Mouse (Mus musculus) heart, adult 9 months (tissue): ENCODE results near the gene Gm21992.
A peak's percentile ranks its signal among the peaks of the same experiment; 100 is the strongest.
"Not testable (repeated sequence)": the region's sequence is repeated elsewhere in the genome, so short reads cannot be mapped to it uniquely, and the experiment has no call there.

ENCODE experiments used
- DNase-seq, 2 experiments: peaks; one replicate each; pipeline ENCODE4 v3.0.0; 2022; ENCODE audit warnings: low spot score in 2 of 2

Gm21992 gene

DNA sequence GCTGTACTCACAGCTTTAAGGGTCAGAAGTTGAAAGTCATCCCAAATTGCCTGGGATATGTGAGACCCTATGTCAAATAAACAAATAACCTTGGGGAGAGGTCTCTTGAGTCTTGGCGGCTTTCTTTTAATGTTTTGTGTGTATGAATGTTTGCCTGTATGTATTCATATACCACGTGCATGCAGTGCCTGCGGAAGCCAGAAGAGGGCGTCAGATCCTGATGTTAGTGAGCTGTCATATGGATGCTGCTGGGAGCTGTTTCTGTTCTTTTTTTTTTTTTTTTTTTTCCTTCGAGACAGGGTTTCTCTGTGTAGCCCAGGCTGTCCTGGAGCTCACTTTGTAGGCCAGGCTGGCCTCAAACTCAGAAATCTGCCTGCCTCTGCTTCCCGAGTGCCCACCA, 1.6 kb upstream of the Gm21992 start:
- no peak for DNase-seq

DNA sequence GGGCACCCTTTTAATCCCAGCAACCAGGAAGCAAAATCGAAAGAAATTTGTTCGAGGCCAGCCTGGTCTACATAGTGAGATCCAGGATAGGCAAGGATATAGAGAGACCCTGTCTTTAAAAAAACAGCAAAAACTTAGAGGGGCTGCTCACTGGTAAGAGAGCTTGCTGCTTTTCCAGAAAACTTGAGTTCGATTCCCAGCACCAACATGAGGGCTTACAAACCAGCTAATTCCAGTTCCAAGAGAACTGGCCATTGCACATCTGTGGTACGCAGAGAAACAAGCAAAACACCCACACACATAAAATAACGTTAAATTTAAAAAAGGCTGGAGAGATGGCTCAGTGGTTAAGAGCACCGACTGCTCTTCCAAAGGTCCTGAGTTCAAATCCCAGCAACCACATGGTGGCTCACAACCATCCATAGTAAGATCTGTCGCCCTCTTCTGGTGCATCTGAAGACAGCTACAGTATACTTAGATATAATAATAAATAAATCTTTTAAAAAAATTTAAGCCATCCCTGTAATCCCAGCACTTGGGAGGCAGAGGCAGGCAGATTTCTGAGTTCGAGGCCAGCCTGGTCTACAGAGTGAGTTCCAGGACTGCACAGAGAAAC, 1.0 kb upstream of the Gm21992 start:
- not testable (repeated sequence) for DNase-seq

DNA sequence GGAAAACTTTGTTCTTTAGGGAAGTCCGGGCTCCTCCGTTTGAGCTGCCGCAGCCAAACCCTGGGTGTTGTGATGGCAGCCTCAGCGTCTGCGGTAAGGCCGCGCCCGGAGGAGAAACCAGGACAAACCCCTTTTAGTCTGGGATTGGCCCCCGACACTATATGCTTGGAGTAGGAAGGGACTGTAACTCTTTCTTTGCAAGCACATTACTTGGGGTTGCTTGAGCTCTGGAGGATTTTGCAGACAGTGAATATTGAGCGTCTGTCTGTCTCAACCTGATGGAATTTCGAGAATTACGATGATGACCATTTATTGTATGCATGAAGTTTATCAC, 464 bp upstream of the Gm21992 start:
- DNase-seq = no peak

DNA sequence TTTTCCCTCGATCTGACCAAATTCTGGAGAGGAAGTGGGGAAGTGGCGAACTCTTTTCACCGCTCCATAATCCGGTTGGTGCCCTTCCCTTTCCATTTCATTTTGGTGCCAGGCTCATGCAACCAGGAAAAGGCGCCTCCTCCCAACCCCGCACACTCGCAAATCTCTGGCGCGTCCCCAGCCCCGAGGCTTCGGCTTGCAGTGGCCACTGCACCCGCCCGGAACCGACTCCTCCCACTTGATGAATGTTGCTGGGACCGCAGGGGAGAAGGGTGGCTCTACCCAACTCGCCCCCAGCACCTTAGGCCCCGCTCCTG, 708 bp downstream of the Gm21992 start:
- DNase-seq = no peak

DNA sequence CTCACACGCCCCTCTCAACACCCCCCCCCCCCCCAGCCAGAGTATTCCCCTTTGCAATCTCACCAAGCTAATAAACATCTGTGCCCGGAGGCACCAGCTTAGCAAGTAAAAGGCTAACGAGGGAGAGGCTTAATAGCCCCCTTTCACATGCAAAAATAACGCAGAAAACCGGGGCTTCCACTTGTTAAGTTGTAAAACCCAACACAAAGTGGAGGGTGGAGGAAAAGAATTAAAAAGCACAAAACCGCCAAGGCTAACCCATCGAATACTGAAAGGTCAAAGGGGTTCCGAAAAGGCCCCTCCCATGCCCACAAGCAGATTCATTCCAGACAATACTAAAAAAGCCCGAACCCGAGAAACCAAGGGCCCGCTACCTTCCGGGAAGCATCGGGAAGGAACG, 1.1 kb downstream of the Gm21992 start:
- no peak for DNase-seq

DNA sequence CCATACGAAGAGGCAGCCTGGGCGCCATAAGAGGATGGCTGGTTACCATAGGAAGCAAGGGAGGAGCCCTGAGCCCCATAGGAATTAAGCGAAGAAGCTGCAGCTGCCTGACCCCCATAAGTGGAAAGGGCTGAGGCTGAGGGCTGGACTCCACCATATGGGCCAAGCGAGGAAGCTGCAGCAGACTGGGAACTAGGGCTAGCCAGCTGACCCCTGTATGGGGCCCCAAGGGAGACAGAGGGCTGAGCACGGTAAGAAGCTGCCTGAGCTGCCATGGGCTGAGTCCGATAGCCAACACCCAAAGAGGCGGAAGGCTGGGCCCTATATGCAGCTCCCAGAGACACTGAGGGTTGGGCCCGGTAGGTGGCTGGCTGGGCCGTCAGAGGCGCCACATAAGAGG, 8.1 kb downstream of the Gm21992 start:
- DNase-seq = no peak

DNA sequence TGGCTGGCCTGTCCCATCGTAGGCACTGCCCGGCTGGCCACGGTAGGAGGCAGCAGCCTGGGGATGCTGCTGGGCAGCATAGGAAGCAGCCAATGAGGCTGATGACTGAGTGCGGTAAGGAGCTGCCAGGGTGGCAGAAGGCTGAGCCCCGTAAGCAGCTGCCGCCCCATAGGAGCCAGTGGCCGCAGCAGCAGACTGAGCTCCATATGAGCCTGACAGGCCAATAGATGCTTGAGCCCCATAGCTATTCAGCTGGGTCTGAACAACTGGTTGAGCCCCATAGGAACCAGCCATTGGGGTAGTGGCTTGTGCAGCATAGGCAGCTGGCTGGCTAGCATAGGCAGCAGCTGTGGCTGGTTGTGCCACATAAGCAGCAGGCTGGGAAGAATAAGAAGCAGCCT, 8.7 kb downstream of the Gm21992 start:
- DNase-seq = no peak

DNA sequence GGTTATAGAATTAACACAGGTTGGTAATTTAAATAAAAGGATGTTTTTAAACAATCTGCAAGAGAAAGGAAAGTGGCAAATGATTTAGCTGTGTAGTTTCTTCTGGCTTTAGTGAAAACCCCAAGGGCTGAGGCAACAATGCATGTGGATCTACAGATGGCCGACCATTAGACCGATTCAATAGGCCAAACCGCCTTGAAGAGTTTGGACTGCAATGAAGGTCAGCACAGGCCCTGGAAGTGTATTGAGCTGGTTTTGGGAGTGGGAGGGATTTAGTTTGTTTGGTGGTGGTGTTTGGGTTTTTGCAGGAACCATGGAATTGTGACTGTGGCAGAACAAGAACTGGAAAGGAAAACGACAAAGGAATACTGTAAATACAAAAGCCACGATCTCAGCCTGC, 12.3 kb downstream of the Gm21992 start:
- DNase-seq = no peak

DNA sequence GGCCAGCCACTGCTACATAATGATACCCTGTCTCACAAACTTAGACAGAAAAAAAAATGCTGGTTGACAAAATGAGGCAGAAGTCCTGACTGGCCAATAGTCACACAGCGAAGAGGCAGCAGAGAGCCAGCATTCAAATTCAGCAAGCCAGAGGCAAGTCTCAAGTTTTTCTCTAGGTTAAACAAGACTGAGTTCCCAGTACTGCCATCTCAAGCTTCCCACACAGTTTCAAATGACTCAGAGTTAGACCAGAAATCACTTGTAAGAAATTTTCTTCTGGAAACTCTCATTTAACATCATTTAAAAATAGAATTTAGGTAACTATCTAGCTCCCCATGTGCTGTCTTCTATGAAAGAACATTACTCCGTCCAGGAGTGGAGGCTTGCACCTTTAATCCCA, 13.6 kb downstream of the Gm21992 start:
- DNase-seq = no peak

DNA sequence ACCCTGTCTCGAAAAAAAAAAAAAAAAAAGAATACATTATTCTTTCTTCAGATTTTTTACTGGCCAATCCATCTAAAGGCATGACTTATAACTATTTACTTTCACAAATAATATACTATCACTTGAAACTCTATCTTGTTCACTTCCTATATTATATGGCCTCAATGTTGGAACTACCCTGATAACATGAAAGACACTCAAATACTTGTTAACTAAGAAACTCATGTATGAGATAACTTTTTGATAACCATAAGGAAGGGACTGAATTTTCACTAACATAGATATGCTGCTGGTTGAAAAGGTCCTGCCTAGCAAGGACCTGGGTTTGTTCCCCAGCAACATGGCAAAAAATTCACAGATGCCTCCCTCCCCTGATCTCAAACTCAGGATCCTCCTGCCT, 15.5 kb downstream of the Gm21992 start:
- DNase-seq = no peak

DNA sequence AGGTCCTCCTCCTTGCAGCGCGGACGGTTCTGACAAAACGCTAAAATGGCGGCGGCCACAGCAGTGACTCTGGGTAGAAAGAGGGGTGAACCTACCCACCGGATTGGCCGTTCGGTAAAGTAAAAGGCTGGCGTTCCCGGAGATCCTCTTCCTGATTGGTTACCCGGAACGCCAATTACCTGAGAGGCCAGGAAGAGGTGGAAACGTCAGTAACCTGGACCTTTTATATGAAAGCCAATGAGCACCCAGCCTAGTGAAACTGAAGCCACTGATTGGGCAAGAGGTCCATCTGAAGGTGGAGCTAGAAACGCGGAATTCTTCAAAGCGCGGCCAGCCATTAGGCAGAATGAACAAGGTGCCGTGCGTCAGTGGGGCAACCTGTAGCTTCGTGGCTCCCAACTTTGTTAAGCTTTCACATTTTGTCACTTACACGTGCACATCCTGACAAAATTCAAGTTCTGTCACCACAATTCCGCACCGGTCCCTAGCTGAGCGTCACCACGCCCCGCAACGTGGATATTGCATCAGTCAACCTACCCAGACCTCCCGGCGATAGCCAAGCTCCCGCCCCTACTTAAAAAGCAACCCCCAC, 17.5 kb downstream of the Gm21992 start, which contains the start of gene Rbm4:
Gene Rbm4 (minus strand): TSS at position 71 of the 592 bp plus-strand sequence.
- DNase-seq = peak; percentile 99

DNA sequence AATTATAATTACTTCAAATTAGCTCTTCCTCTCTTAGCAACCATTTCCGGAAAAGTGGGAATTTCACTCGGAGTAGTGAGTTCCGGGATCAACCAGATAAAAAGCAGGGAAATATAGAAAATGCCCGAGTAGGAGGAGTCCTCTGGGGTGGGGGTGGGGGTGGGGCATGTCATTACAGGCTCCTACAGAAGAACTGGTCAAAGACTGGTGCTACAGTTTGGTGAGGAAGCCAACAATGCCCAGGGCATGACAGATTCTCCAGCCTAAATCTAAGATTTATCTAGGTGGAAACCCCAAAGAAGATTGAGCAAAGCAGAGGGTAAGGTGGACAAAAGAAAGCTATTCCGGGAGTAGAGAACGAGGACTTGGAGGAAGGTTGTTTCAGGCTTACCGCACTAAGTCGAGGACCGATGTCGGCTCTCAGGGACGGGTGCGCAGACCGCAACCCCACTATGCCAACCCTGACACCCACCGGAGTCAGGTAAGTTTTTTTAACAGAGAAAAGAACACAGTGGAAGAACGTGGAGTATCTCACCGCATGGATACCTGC, 18.1 kb downstream of the Gm21992 start:
- DNase-seq = no peak

DNA sequence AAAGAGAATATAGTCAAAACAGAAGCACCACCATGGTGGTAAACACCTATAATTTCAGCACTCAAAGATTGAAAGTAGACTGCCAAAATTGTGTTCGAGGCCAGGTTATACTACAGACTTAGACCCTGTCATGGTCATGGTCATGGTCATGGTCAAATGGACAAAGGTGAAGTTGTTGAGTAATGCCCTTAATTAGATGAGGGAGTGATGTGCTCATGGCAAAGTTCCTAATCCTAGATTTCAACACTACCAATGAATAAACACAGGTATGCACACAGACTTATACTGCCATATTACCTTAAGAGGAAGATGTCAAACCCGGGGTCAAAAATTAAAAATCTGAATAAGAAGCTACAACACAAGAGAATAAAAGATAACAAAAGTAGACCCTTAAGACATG, 25.1 kb downstream of the Gm21992 start:
- no peak for DNase-seq

DNA sequence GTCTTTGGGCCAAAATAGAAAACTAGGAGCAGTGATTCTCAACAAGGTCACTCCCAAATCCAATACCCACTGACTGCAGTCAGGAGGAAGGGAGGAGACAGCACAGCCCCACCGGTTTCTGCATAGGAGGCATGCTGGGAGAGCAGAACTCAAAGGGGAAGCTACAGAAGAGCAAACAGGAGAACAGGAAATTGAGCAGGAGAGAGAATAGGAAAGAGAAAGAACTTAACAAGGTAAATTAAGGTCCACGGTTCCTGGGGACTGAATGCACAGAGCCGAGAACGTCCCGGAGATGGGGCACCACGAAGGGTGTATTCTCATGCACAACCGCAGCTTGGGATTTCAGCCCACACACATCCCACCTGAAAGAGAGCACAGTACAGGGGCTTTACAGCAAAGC, 26.2 kb downstream of the Gm21992 start:
- DNase-seq = no peak

DNA sequence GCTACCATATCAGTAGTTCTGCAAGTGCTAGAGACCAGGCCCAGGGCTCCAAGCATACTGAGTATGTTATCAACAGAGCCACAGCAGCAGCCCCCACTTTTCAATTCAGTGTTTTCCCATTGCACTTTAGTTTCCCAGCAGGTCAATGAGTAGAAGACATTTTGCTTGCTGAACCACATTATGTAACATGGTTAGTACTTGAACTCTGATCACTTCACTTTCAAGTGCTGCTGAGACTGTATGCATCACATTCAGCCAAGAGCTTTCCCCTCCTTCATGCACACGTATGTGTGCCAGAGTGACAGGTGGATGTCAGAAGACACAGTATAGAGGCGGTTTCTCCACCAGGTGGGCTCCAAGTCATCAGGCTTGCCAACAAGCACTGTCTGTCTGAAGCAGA, 28.5 kb downstream of the Gm21992 start:
- no peak for DNase-seq

DNA sequence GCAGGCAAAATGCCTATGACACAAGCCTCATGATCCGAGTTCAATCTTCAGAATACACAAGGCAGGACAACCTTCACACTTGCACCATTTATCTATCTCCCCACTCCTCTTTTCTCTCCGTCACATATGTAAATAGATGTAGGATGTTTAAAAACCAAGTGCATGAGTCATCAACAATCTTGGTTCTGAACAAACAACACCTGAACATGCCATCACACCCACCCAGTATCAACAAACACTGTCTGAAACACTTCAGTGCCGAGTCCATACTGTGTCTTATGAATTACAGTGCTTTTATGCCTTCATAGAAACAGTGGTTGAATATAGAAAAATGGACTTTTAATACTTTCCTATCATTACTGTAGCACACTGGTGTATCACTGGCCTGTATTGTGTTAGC, 38.6 kb downstream of the Gm21992 start:
- no peak for DNase-seq

DNA sequence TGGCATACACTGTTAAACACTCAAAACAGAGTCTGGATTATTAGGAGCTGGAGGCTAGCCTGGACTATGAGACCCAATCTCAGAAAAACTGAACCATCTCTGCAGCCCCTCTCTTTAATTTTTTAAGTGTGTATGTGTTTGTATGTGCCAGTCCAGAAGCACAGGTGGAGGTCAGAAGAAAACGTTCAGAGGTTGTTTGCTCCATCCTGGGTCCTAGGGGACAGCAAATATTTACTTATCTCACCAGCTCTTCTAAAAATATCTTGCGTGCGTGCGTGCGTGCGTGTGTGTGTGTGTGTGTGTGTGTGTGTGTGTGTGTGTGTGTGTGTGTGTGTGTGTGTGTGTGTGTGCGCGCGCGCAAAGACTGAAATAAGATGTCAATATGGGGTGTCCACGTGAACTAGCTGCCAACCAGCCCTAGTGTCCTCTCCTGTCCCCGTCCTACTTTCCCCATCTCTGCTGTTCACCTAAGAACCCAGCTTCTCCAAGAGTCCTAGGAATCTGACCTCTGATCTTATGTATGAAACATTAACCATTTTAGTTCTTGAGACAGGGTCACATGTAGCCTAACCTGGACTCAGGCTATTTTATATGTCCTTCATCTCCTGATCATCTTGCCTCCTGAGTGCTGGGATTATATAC, 43.8 kb downstream of the Gm21992 start:
- DNase-seq = no peak

DNA sequence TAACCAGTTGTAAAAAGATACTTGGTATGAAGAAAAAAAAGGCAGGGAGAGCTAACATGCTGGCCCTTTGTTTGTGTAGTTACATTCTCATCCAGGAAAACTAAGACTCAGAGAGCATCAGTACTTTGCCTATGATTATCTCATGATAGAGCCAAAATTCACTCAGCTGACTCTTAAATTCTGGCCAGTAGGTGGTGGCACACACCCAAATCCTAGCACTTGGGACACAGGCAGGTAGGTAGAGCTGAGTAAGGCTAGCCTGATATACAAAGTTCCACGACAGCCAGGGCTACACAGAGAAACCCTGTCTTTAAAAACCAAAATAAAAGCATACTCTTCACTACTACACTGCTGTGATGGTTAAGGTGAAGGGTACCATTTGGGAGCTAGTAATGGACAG, 48.5 kb downstream of the Gm21992 start:
- no peak for DNase-seq

DNA sequence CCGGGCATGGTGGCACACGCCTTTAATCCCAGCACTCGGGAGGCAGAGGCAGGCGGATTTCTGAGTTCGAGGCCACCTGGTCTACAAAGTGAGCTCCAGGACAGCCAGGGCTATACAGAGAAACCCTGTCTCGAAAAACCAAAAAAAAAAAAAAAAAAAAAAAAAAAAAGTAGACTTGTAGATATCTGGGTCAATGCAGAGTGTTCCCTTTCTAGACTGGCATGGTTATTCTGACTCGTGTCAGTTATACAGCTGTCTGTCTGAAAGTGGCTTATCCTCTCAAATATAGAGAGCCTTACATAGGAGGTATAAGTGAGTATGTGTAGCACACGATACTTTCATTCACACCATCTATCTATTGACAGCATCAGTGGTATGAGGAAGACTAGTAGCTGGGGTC, 50.9 kb downstream of the Gm21992 start:
- DNase-seq = not testable (repeated sequence)

DNA sequence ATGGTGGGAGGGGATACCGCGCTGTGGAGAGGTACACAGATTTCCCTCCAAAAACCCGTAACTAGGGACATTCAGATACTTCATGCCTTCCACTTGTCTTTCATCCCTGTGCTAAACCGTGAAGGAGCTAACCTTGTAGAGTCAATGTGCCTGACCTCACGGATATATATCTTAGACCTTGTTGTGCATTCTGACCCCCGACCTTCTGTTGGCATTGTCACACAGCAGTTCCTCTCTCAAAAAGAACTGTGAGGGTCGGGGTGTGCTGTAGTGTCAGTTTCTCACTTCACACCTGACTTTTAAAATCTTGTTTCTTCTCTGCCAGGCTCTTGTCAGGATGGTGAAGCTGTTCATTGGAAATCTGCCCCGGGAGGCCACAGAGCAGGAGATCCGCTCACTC, 54.5 kb downstream of the Gm21992 start:
- DNase-seq = no peak

DNA sequence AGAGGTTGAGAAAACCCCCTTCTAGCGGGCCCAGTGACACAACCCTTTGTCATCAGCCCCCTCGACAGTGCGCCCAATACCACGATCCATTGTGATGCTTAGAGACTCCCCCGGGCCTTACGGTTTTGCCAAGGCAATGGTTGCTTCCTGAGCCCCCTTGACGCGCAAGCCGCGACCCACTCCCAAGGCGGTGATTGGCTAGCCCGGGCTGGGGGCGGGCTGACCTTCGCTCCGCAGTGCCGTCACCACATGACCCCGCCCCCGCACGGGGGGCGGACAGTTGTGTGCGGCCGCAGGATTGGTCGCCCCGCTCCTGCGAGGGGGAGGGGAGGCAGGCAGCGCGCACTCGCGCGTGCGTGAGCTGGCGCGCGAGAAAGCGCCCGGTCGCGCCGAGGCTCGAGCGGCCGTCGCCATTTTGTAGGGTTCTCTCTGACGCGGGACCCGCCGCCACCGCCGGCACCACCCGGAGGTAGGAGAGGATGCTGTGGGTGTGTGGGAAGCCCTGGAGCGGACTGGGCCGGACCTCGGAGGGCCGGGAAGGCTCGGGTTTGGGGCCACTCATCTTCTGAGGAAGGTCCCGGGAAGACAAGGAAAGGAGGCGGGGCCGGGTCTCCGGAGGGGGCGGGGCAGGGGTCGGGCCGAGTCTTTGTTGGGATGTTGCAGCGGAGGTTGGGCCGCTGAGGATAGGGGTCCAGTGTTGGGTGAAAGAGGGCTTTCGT, 55.1 kb downstream of the Gm21992 start, which contains the start of gene Rbm4b:
Gene Rbm4b (plus strand): TSS at position 305 of the 719 bp plus-strand sequence.
- DNase-seq = peak; percentile 95 to 96

DNA sequence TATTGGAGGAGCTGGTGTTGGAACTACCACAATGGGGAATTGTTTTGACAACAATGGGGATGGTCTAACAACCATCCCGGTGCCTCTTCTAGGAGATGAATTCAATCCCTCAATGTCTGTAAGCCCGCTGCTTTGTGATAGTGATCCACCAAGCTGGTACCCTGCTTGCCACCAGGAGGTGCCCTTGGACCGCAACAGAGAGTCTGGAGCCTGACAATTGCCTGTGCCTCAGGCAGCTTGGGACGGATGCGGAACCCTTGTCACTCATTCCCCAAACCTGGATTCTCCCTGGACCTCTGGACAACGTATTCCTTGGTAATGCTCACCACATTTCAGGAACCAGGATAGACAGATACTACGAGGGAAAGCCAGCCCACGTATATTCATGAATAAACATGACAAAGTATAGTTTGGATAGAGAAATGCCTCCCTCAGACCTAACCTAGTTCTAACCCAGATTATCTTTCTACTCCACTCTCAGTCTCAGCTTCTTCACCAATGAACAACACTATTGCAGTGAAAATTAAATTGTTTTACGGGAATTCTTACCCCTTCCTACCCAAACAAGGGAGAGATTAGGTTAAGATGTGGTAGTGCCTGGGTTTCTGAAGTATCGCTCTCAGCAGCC, 55.7 kb downstream of the Gm21992 start:
- DNase-seq = peak; percentile 82 to 90
